Mouse (Mus musculus) retina, embryonic 14.5 days (tissue): ENCODE results near the gene Tgfbrap1.
"Not testable (repeated sequence)": the region's sequence is repeated elsewhere in the genome, so short reads cannot be mapped to it uniquely, and the experiment has no call there.

Source experiments
- DNase-seq: peaks from one replicate; pipeline ENCODE4 v3.0.0-alpha.2; 2015; ENCODE audit warnings: low spot score

Gene Tgfbrap1

DNA sequence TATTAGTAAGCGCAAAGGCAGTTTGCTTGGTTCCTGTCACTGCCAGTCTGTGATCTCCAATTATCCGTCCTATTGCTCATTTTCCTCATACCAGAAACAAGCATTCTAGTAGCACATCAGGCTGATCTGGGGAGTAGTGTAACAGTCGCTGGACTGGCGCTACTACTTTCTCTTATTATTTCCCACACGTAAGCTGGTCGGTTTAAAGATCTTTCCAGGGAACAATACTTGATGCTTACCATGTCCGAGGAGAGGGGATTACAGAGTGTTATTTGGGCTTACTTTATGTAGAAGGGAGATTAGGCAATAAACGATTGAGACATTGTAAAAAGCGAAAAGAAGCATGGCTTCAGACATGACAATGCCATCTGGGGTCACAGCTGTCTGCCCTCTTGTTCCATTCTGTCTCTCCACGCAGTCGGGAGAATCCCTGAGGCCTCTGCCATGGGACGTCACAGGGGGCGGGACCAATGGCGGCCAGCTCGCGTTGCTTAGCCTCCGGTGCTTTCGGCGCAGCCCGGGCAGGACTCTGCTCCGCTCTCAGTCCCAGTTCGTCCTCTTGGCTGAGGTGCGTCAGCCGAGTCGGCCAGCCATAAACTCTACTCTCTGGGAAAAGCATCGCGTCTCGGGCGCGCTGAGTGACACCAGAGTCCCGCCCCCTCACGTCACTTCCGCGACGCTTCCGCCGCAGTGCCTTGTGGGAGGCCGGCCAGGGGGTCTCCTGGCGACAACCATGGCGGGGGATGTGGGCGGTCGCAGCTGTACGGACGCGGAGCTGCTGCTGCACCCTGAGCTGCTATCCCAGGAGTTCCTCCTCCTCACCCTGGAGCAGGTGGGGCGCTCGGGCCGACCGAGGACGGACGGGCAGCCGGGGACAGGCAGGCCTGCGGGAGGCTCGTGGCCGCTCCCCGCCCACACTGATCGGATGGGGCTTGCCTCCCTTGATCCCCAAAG lies at the start of gene Tgfbrap1, which contains the start of gene AI597479:
Gene Tgfbrap1, minus strand, starts transcription at position 607 of the 954 bp plus-strand sequence.
Gene AI597479, plus strand, starts transcription at position 680 of the 954 bp plus-strand sequence.
- peak; percentile 97 for DNase-seq

DNA sequence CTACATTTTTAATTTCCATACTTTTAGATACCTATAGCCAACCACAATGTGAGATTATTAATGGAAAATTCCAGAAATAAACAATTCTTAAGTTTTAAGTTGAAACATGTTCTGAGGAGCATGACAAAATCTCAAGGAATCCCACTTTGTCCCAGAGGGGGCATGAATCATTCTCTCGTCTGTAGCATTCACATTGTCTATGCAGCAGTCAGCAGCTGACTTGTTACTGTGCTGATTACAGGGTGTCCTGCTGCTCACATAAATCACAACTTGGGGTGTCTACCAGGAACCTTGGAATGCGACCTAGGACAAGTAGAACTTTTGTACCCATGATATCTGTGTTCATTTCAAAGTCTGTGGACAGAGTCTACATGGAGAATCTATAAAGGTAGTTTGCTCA lies 49.0 kb upstream of the Tgfbrap1 start:
- DNase-seq, result no peak

DNA sequence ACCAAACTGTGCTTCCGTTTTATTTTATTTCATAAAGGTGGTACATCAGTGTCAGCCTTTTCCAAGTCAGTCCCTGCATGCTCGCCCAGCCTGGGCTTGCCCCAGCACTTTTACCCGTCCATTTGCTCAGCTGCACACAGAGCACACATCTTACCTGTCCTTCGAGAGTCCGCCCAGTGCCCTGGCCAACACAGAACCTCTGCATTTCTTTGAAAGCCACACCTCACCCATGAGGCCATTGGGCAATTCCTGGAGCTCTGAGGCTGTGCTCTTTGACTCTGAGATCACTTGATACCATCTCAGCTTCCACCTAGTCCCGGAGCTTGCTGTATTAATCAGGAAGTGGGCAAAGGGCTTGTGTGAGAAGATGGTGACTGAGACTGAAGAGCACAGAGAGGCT lies 47.0 kb upstream of the Tgfbrap1 start:
- no peak for DNase-seq

DNA sequence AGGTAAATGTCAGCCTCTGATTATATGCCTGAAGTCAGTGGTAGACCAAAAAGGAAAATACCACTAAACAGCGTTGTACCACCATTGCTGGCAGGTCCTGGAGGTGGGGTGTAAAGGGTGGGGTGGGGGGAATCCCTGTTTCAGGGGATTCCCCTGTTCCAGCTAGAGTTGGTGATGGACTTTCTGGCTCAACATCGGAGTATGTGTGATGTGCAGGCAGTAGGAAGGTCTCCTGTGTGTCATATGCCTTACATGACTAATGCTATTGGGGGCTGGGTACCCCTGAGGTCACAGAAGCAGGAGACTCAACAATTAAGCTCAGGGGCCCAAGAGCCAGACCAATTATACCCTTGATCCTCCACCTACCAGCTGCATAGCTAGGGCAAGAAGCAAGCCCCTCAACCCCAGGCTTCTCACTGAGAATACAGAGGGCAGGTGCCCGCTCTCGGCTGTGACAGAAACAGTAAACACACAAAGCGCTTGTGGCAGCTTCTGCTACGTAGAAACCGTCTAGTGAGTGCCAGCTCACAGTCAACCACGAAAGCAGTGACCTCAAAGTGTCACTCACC lies 46.0 kb upstream of the Tgfbrap1 start:
- DNase-seq, result no peak

GRCm38 (mm10) chr1:43143791-43144190 lies 45.4 kb upstream of the Tgfbrap1 start:
- DNase-seq, result no peak

DNA sequence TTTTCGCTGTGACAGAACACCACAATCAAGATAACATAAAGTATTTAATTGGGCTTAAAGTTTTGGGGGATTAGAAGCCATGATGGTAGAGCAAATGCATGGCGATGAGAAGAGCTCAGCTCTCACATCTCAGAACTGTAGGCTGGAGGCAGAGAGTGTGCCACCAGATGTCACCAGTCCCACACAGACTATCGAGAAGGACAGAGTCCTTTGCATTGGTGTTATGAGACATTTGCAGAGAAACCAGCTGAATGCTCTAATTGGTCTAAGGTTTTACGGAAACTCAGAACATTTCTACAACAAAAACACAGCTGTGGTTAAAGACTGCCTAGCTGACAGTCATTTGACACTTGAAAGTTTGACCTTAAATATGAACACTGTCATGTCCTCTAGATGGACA lies 44.8 kb upstream of the Tgfbrap1 start:
- no peak for DNase-seq

GRCm38 (mm10) chr1:43142849-43143248 lies 44.4 kb upstream of the Tgfbrap1 start:
- DNase-seq, result no peak

DNA sequence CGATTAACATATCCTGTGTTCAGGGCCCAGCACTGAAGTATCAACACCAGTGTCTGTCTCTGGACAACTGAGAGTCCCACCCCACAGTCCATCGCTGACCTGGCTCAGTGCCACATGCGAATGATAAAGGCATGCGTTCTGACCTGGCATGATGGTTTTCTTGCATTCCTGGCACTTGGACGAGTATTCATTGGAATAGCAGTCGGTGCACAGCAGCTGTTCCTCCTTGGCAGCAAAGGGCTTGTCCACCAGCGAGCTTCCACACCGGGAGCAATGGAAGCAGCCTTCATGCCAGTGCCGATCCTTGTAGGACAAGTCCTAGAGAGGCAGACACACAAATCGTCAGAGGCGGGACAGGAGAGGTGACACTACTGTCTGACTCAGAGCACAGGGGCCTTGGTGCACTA lies 43.1 kb upstream of the Tgfbrap1 start:
- DNase-seq, result no peak

DNA sequence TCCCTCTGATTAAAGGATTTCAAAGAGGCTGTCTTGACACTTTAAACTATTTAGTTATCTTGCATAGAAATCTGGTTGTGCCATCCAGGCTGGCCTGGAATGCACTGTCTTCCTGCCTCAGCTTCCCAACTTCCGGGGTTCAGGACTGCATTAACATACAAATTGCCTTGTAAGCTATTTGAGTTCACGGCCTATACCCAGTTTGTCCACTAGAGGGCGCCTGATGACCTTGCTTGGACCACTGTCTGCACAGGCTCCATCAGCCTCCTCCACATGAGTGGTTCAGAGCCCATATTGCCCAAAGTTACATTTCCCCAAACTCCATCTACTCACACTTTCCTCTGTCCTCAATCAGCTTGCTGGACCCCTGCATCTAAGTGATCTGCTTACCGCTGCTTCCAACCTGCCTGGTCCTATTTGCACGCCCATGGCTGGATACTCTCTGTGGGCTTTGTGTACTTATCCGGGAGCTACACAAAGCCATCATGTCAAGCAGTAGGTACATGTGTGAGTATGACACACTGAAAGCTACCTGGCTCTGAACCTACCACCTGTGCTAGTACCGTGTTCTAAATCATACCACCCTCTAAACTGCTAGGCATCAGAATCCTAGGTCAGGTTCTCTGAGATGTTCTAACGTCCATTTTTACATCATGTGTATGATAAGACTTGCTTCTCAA lies 41.3 kb upstream of the Tgfbrap1 start:
- DNase-seq, result peak; percentile 95

GRCm38 (mm10) chr1:43138268-43138812 lies 39.9 kb upstream of the Tgfbrap1 start:
- peak; percentile 22 for DNase-seq

GRCm38 (mm10) chr1:43137334-43137733 lies 38.9 kb upstream of the Tgfbrap1 start:
- no peak for DNase-seq

- DNase-seq, result not testable (repeated sequence)
Observed at GRCm38 (mm10) chr1:43136488-43137029, 38.1 kb upstream of the Tgfbrap1 start.

GRCm38 (mm10) chr1:43131591-43131990 lies 33.2 kb upstream of the Tgfbrap1 start:
- DNase-seq, result no peak

- no peak for DNase-seq
Observed at GRCm38 (mm10) chr1:43130219-43130981, 32.0 kb upstream of the Tgfbrap1 start.

- no peak for DNase-seq
Observed at GRCm38 (mm10) chr1:43127820-43128610, 29.6 kb upstream of the Tgfbrap1 start.

GRCm38 (mm10) chr1:43127196-43127595 lies 28.8 kb upstream of the Tgfbrap1 start:
- no peak for DNase-seq

DNA sequence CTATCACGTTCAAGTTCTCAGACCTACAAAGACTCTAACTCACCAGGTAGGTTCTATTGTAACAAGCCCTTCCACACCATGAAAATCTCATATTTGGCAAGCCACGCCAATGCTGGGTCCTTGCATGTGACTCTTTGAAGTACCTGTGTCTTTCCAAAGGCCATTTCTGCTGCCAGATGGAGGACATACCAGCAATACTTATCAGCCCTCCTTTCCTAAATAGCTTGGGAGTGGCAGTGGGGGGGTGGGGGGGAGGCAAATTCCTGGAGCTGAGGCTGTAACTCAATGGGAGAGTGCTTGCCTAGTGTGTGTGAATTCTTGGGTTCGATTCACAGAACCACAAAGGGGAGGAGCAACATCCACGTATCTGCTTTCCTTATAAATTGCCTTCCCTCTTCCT lies 26.3 kb upstream of the Tgfbrap1 start:
- no peak for DNase-seq

DNA sequence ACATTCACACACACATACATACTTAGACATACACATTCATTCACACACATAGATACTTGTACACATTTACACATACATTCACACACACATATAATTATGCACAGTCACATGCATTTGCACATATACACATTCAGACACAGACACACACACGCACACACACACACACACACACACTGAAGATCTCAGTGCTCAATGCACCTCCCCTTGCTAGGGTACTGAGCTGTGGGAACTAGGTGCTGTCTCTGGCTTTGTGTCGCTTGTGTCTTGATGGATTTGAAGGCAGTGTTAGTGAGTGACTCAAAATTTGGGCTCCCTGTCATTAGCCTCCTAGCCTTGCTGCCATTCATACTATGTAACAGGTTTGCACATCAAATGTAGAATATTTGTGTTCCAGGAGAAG lies 24.2 kb upstream of the Tgfbrap1 start:
- no peak for DNase-seq

DNA sequence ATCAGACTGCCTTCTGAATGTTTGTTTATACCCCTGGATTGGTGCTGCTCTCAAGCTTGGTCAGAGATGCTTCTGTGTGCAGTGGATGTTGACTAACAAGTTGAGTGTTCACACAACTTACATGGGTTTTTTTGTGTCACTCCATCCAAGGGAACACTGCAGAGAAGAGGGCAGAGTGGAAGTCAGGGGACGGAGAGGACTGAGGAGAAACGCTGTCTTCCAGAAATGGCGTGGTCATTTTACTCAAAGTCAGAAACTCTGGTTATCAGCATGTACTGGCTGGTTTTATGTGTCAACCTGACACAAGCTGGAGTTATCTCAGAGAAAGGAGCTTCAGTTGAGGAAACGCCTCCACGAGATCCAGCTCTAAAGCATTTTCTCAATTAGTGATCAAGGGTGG lies 22.5 kb upstream of the Tgfbrap1 start:
- DNase-seq, result no peak

DNA sequence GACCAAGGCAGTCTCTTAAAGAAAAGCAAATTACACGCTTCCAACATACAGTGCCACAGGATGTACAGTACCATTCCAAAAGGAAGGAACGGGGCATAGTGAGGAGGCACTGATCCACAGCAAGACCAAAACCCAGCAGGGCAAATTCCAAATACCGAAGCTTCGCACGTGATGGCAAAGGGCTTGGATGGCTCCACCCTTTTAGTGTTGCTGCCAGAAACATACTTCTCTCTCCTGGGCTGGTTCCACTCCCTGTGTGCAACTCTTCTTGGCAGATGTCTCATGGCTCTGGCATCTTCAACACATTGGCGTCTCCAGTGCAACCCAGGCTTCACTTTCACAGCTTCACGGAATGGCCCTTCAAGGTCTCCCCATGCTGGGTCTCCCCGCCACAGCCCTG lies 19.0 kb upstream of the Tgfbrap1 start:
- no peak for DNase-seq

GRCm38 (mm10) chr1:43112882-43113281 lies 14.4 kb upstream of the Tgfbrap1 start:
- peak; percentile 72 for DNase-seq
